Mouse (Mus musculus) granulocyte monocyte progenitor cell, adult 5-6 weeks (primary cell): ENCODE data around the gene Syk. TPM values are rescaled to one million over a fixed set of nuclear protein-coding genes. Genes with fewer than 3 reads are reported as not detected.
A peak's percentile ranks its signal among the peaks of the same experiment; 100 is the strongest.

ENCODE experiments used
- ATAC-seq: replicated peaks from 2 replicates; pipeline ENCODE4 v1.8.0; 2016; ENCODE audit warnings: mild to moderate bottlenecking, moderate TSS enrichment, inconsistent platforms; ENCODE audit not compliant: poor library complexity, severe bottlenecking
- total RNA-seq, 2 experiments: library from RNA; stranded (forward) in 1 of 2; stranded (reverse) in 1 of 2; fragments of 200-712, 200-1000 nt in 1 of 2; fragments of >200 nt in 1 of 2; fragmentation: Nextera tagmentation in 1 of 2; gene quantifications; 2 replicates each; pipeline ENCODE4 v1.2.3; 2014 to 2017

Syk gene
- total RNA-seq, 2 experiments from 2014 or later = 60.0 to 70.9 TPM

GRCm38 (mm10) chr13:52566188-52566760 is 16.7 kb upstream of the Syk start:
- ATAC-seq = peak; percentile 63

GRCm38 (mm10) chr13:52566777-52567176 is 16.2 kb upstream of the Syk start:
- ATAC-seq = peak; percentile 45

- no peak for ATAC-seq
Observed at GRCm38 (mm10) chr13:52569194-52569769, 13.7 kb upstream of the Syk start.

- ATAC-seq = no peak
Observed at GRCm38 (mm10) chr13:52570276-52570675, 12.7 kb upstream of the Syk start.

- peak; percentile 79 for ATAC-seq
Observed at GRCm38 (mm10) chr13:52571591-52572384, 11.2 kb upstream of the Syk start.

- ATAC-seq = peak; percentile 83
Observed at GRCm38 (mm10) chr13:52572451-52573446, 10.2 kb upstream of the Syk start.

- ATAC-seq = no peak
Observed at GRCm38 (mm10) chr13:52574311-52574710, 8.7 kb upstream of the Syk start.

GRCm38 (mm10) chr13:52575483-52575882 is 7.5 kb upstream of the Syk start:
- ATAC-seq = no peak

- ATAC-seq = no peak
Observed at GRCm38 (mm10) chr13:52576021-52576614, 6.9 kb upstream of the Syk start.

- ATAC-seq = no peak
Observed at GRCm38 (mm10) chr13:52576841-52577240, 6.1 kb upstream of the Syk start.

GRCm38 (mm10) chr13:52577326-52577920 is 5.5 kb upstream of the Syk start:
- ATAC-seq = no peak

GRCm38 (mm10) chr13:52577939-52578338 is 5.0 kb upstream of the Syk start:
- no peak for ATAC-seq

- no peak for ATAC-seq
Observed at GRCm38 (mm10) chr13:52578776-52579175, 4.2 kb upstream of the Syk start.

- peak; percentile 22 for ATAC-seq
Observed at GRCm38 (mm10) chr13:52582506-52582877, 481 bp upstream of the Syk start.

GRCm38 (mm10) chr13:52583943-52584562 is 1.1 kb downstream of the Syk start:
- ATAC-seq = no peak

- peak; percentile 23 for ATAC-seq
Observed at GRCm38 (mm10) chr13:52584654-52585455, 1.9 kb downstream of the Syk start.

- no peak for ATAC-seq
Observed at GRCm38 (mm10) chr13:52587761-52588160, 4.8 kb downstream of the Syk start.

- ATAC-seq = peak; percentile 58
Observed at GRCm38 (mm10) chr13:52589043-52589442, 6.1 kb downstream of the Syk start.
